ENCODE assay signal across 37 mouse cellular contexts in the genomic region with DNA sequence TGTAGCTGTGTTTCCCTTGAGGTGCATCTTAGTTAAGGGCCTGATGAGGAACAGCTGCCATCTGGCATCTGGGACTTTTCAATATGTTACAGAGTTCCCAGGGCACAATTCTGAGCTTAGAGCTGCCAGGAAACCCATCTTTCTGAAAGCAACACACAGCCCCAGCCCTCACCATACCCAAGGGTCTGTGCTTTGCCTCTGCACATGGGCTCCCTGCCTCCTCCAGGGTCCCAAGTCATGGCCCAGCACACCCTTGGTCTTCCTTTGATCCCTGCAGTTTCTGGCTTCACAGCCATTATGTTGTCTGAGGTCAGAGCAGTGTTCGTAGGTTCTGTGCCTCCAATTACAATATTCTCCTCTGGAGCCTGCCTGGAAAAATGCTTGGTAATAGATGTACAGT. TPM values are rescaled to one million over a fixed set of nuclear protein-coding genes. Genes with fewer than 3 reads are reported as not detected.
"Had no signal": no experiment of that assay in that cellular context is flagged by ENCODE, and none has a peak within 500 bp of the region (broad histone marks: within the 10 kb centered on the region; RNA-seq: fewer than 3 reads in every experiment).

No protein-coding gene starts in this region.

- H3K36me3 ChIP-seq: limb, embryonic 10.5 days; limb, embryonic 12.5 days; limb, embryonic 13.5 days; limb, embryonic 15.5 days; liver, embryonic 12.5 days; liver, embryonic 13.5 days; liver, embryonic 15.5 days; lung, embryonic 15.5 days; midbrain, embryonic 10.5 days; midbrain, embryonic 12.5 days; midbrain, embryonic 13.5 days; midbrain, embryonic 15.5 days; neural tube, embryonic 12.5 days had no signal

- H3K4me1 ChIP-seq: limb, embryonic 10.5 days; limb, embryonic 12.5 days; limb, embryonic 13.5 days; limb, embryonic 15.5 days; liver, embryonic 12.5 days; liver, embryonic 13.5 days; lung, embryonic 15.5 days; midbrain, embryonic 10.5 days; midbrain, embryonic 12.5 days; midbrain, embryonic 13.5 days; midbrain, embryonic 15.5 days; neural tube, embryonic 12.5 days had no signal

- DNase-seq: left cerebral cortex, postnatal 4 days; liver; liver, embryonic 13.5 days; liver, postnatal 0 days; lung, adult 18-20 months; lung, adult 2 months; lung, embryonic 14.5 days; lung, postnatal 10 days; lung, postnatal 14 days; lung, postnatal 36 days; lung, postnatal 4 days; midbrain, embryonic 14.5 days had no signal

- H3K9ac ChIP-seq: limb, embryonic 12.5 days; limb, embryonic 13.5 days; limb, embryonic 15.5 days; liver, embryonic 12.5 days; liver, embryonic 13.5 days; liver, embryonic 14.5 days; liver, embryonic 15.5 days; liver, postnatal 0 days; lung, embryonic 14.5 days; lung, embryonic 15.5 days; midbrain, embryonic 12.5 days; midbrain, embryonic 13.5 days; midbrain, embryonic 15.5 days; neural tube, embryonic 12.5 days had no signal

- H3K9me3 ChIP-seq: limb, embryonic 10.5 days; limb, embryonic 12.5 days; limb, embryonic 13.5 days; limb, embryonic 15.5 days; liver, embryonic 12.5 days; liver, embryonic 13.5 days; liver, embryonic 15.5 days; lung, embryonic 15.5 days; megakaryocyte, embryonic 14.5 days; midbrain, embryonic 10.5 days; midbrain, embryonic 12.5 days; midbrain, embryonic 13.5 days; midbrain, embryonic 15.5 days; neural tube, embryonic 12.5 days had no signal

- H3K27me3 ChIP-seq: limb, embryonic 12.5 days; limb, embryonic 13.5 days; limb, embryonic 15.5 days; liver, embryonic 15.5 days; lung, embryonic 15.5 days; midbrain, embryonic 12.5 days; midbrain, embryonic 15.5 days; neural tube, embryonic 12.5 days had no signal

- H3K27ac ChIP-seq: limb, embryonic 10.5 days; limb, embryonic 12.5 days; limb, embryonic 13.5 days; limb, embryonic 15.5 days; liver, embryonic 12.5 days; liver, embryonic 13.5 days; liver, embryonic 14.5 days; liver, embryonic 15.5 days; lung, embryonic 15.5 days; macrophage; midbrain, embryonic 10.5 days; midbrain, embryonic 12.5 days; midbrain, embryonic 13.5 days; midbrain, embryonic 15.5 days; neural tube, embryonic 12.5 days had no signal

- ATAC-seq: liver, embryonic 12.5 days; liver, postnatal 0 days; lung, postnatal 0 days had no signal

- H3K4me3 ChIP-seq: limb, embryonic 10.5 days; limb, embryonic 12.5 days; limb, embryonic 13.5 days; limb, embryonic 15.5 days; liver, embryonic 12.5 days; liver, embryonic 13.5 days; liver, embryonic 15.5 days; lung, embryonic 15.5 days; megakaryocyte, embryonic 14.5 days; midbrain, embryonic 10.5 days; midbrain, embryonic 12.5 days; midbrain, embryonic 13.5 days; midbrain, embryonic 15.5 days; myocyte; neural tube, embryonic 12.5 days had no signal

- H3K4me2 ChIP-seq: limb, embryonic 12.5 days; limb, embryonic 13.5 days; limb, embryonic 15.5 days; liver, embryonic 11.5 days; liver, embryonic 12.5 days; liver, embryonic 13.5 days; liver, embryonic 15.5 days; lung, embryonic 14.5 days; lung, embryonic 15.5 days; midbrain, embryonic 11.5 days; midbrain, embryonic 12.5 days; midbrain, embryonic 13.5 days; midbrain, embryonic 15.5 days; neural tube, embryonic 12.5 days had no signal

RNA-seq across cellular contexts. Expression of a gene that starts 12.7 kb away (rescaled TPM):
- polyA plus RNA-seq: limb, embryonic 10.5 days; limb, embryonic 11.5 days; limb, embryonic 12.5 days; liver, adult 2 months; liver, embryonic 11.5 days; liver, embryonic 12.5 days; liver, embryonic 13.5 days; liver, embryonic 15.5 days; liver, embryonic 16.5 days; liver, postnatal 0 days; midbrain, embryonic 11.5 days; midbrain, embryonic 12.5 days; midbrain, embryonic 13.5 days; midbrain, embryonic 14.5 days; midbrain, embryonic 15.5 days; midbrain, embryonic 16.5 days; midbrain, postnatal 0 days; neural tube, embryonic 11.5 days; neural tube, embryonic 12.5 days had no signal

RNA-seq across cellular contexts. Expression of a gene that starts 14.3 kb away (rescaled TPM):
- polyA plus RNA-seq: liver, adult 2 months; liver, embryonic 13.5 days; liver, embryonic 14.5 days; liver, embryonic 15.5 days; liver, embryonic 16.5 days; liver, postnatal 0 days; lung, postnatal 0 days; macrophage; midbrain, embryonic 11.5 days; midbrain, embryonic 14.5 days; neural tube, embryonic 11.5 days had no signal
